Mouse (Mus musculus): ENCODE measurements around the gene Phc2. TPM values are rescaled to one million over a fixed set of nuclear protein-coding genes. Genes with fewer than 3 reads are reported as not detected.

Phc2 gene
- polyA plus RNA-seq, 1 experiment, result 69.9 TPM

GRCm38 (mm10) chr4:128698011-128698861 is 43.7 kb downstream of the Phc2 start:
- H3K27ac ChIP-seq (ENCODE audit: insufficient read depth, low read length), result peak overlapping the region; percentile 53
- TF ChIP-seq CTCF (IDR thresholded peaks at IDR 0.05; ENCODE audit: borderline replicate concordance, insufficient read depth, low read length) (no peak), POLR2A (IDR thresholded peaks at IDR 0.05; ENCODE audit: low read depth, low read length) (no peak)
- H3K4me3 ChIP-seq (ENCODE audit: insufficient read depth, low read length), result no peak overlapping the region
- peaks cover 10% of the 10 kb centered on the region for H3K4me1 ChIP-seq (ENCODE audit: control insufficient read depth, insufficient read depth, low read length)

- H3K4me3 ChIP-seq (ENCODE audit: insufficient read depth, low read length), result no peak overlapping the region
- H3K4me1 ChIP-seq (ENCODE audit: control insufficient read depth, insufficient read depth, low read length), result peaks cover 8% of the 10 kb centered on the region
- TF ChIP-seq POLR2A (IDR thresholded peaks at IDR 0.05; ENCODE audit: low read depth, low read length), result no peak
- no peak for TF ChIP-seq CTCF (IDR thresholded peaks at IDR 0.05; ENCODE audit: borderline replicate concordance, insufficient read depth, low read length)
These were observed 45.4 kb downstream of the Phc2 start for GRCm38 (mm10) chr4:128699916-128700315.

GRCm38 (mm10) chr4:128700543-128700942 is 46.0 kb downstream of the Phc2 start:
- H3K27ac ChIP-seq (ENCODE audit: insufficient read depth, low read length), result no peak overlapping the region
- H3K4me3 ChIP-seq (ENCODE audit: insufficient read depth, low read length), result no peak overlapping the region
- peaks cover 2% of the 10 kb centered on the region; the same call in 1 of the 2 replicates for H3K4me1 ChIP-seq (ENCODE audit: control insufficient read depth, insufficient read depth, low read length)
- TF ChIP-seq POLR2A (IDR thresholded peaks at IDR 0.05; ENCODE audit: low read depth, low read length) (no peak), CTCF (IDR thresholded peaks at IDR 0.05; ENCODE audit: borderline replicate concordance, insufficient read depth, low read length) (peak; percentile 45; the same call in 1 of the 2 replicates)

More at GRCm38 (mm10) chr4:128699916-128700315, 45.4 kb downstream of the Phc2 start:
- no peak overlapping the region for H3K27ac ChIP-seq (ENCODE audit: insufficient read depth, low read length)

- Histone ChIP-seq H3K4me3 (ENCODE audit: insufficient read depth, low read length) (no peak overlapping the region), H3K4me1 (ENCODE audit: control insufficient read depth, insufficient read depth, low read length) (no peaks in the 10 kb centered on the region), H3K27ac (ENCODE audit: insufficient read depth, low read length) (no peak overlapping the region)
- no peak for TF ChIP-seq POLR2A (IDR thresholded peaks at IDR 0.05; ENCODE audit: low read depth, low read length)
- TF ChIP-seq CTCF (IDR thresholded peaks at IDR 0.05; ENCODE audit: borderline replicate concordance, insufficient read depth, low read length), result no peak
These were observed 50.7 kb downstream of the Phc2 start for GRCm38 (mm10) chr4:128705138-128705720.

GRCm38 (mm10) chr4:128706626-128707025 is 52.1 kb downstream of the Phc2 start:
- Histone ChIP-seq H3K27ac (ENCODE audit: insufficient read depth, low read length) (no peak overlapping the region), H3K4me3 (ENCODE audit: insufficient read depth, low read length) (no peak overlapping the region)

GRCm38 (mm10) chr4:128707384-128707783 is 52.9 kb downstream of the Phc2 start:
- Histone ChIP-seq H3K27ac (ENCODE audit: insufficient read depth, low read length) (no peak overlapping the region), H3K4me1 (ENCODE audit: control insufficient read depth, insufficient read depth, low read length) (no peaks in the 10 kb centered on the region), H3K4me3 (ENCODE audit: insufficient read depth, low read length) (no peak overlapping the region)
- TF ChIP-seq CTCF (IDR thresholded peaks at IDR 0.05; ENCODE audit: borderline replicate concordance, insufficient read depth, low read length) (no peak), POLR2A (IDR thresholded peaks at IDR 0.05; ENCODE audit: low read depth, low read length) (no peak)

More at GRCm38 (mm10) chr4:128706626-128707025, 52.1 kb downstream of the Phc2 start:
- H3K4me1 ChIP-seq (ENCODE audit: control insufficient read depth, insufficient read depth, low read length), result no peaks in the 10 kb centered on the region
- peak; percentile 49; the same call in 1 of the 2 replicates for TF ChIP-seq CTCF (IDR thresholded peaks at IDR 0.05; ENCODE audit: borderline replicate concordance, insufficient read depth, low read length)
- no peak for TF ChIP-seq POLR2A (IDR thresholded peaks at IDR 0.05; ENCODE audit: low read depth, low read length)

- Histone ChIP-seq H3K4me1 (ENCODE audit: control insufficient read depth, insufficient read depth, low read length) (no peaks in the 10 kb centered on the region), H3K4me3 (ENCODE audit: insufficient read depth, low read length) (no peak overlapping the region), H3K27ac (ENCODE audit: insufficient read depth, low read length) (no peak overlapping the region)
- TF ChIP-seq CTCF (IDR thresholded peaks at IDR 0.05; ENCODE audit: borderline replicate concordance, insufficient read depth, low read length) (no peak), POLR2A (IDR thresholded peaks at IDR 0.05; ENCODE audit: low read depth, low read length) (no peak)
These were observed 54.7 kb downstream of the Phc2 start for GRCm38 (mm10) chr4:128709061-128709780.

- H3K4me1 ChIP-seq (ENCODE audit: control insufficient read depth, insufficient read depth, low read length), result no peaks in the 10 kb centered on the region
- TF ChIP-seq CTCF (IDR thresholded peaks at IDR 0.05; ENCODE audit: borderline replicate concordance, insufficient read depth, low read length) (no peak), POLR2A (IDR thresholded peaks at IDR 0.05; ENCODE audit: low read depth, low read length) (no peak)
- H3K4me3 ChIP-seq (ENCODE audit: insufficient read depth, low read length), result no peak overlapping the region
- no peak overlapping the region for H3K27ac ChIP-seq (ENCODE audit: insufficient read depth, low read length)
These were observed 55.3 kb downstream of the Phc2 start for GRCm38 (mm10) chr4:128709781-128710166.

- Histone ChIP-seq H3K27ac (ENCODE audit: insufficient read depth, low read length) (no peak overlapping the region), H3K4me3 (ENCODE audit: insufficient read depth, low read length) (no peak overlapping the region), H3K4me1 (ENCODE audit: control insufficient read depth, insufficient read depth, low read length) (no peaks in the 10 kb centered on the region)
- TF ChIP-seq POLR2A (IDR thresholded peaks at IDR 0.05; ENCODE audit: low read depth, low read length), result no peak
- no peak for TF ChIP-seq CTCF (IDR thresholded peaks at IDR 0.05; ENCODE audit: borderline replicate concordance, insufficient read depth, low read length)
These were observed 55.8 kb downstream of the Phc2 start for GRCm38 (mm10) chr4:128710286-128710685.
